ENCODE assay signal across 23 mouse cellular contexts in genomic region chr12:71624676-71625075, GRCm38 (mm10).
"Had no signal": no experiment of that assay in that cellular context is flagged by ENCODE, and none has a peak within 500 bp of the region (broad histone marks: within the 10 kb centered on the region; RNA-seq: fewer than 3 reads in every experiment).

No protein-coding gene starts in this region.

- DNase-seq: gastrocnemius, postnatal 10 days; gastrocnemius, postnatal 25 days; heart, adult 2 months; heart, postnatal 14 days; heart, postnatal 36 days; kidney, adult 11 months; kidney, adult 2 months; kidney, adult 9 months; kidney, postnatal 14 days; kidney, postnatal 36 days; layer of hippocampus, adult 9-11 months; layer of hippocampus, postnatal 36 days had no signal

- H3K4me2 ChIP-seq: heart, embryonic 11.5 days; heart, embryonic 13.5 days; heart, embryonic 15.5 days; hindbrain, embryonic 13.5 days; hindbrain, embryonic 15.5 days; kidney, embryonic 15.5 days; limb, embryonic 13.5 days; limb, embryonic 15.5 days; liver, embryonic 12.5 days had no signal

- H3K36me3 ChIP-seq: heart, embryonic 13.5 days; heart, embryonic 15.5 days; hindbrain, embryonic 13.5 days; hindbrain, embryonic 15.5 days; kidney, embryonic 15.5 days; limb, embryonic 13.5 days; limb, embryonic 15.5 days; liver, embryonic 12.5 days had no signal

- H3K9me3 ChIP-seq: heart, embryonic 13.5 days; heart, embryonic 15.5 days; hindbrain, embryonic 13.5 days; hindbrain, embryonic 15.5 days; kidney, embryonic 15.5 days; limb, embryonic 13.5 days; limb, embryonic 15.5 days; liver, embryonic 12.5 days had no signal

- ATAC-seq: hindbrain, postnatal 0 days; liver, embryonic 12.5 days had no signal

- H3K27me3 ChIP-seq: heart, embryonic 13.5 days; heart, embryonic 15.5 days; hindbrain, embryonic 15.5 days; kidney, embryonic 15.5 days; limb, embryonic 13.5 days; limb, embryonic 15.5 days; liver, embryonic 12.5 days had no signal

- H3K9ac ChIP-seq: heart, embryonic 13.5 days; heart, embryonic 15.5 days; hindbrain, embryonic 13.5 days; hindbrain, embryonic 15.5 days; kidney, embryonic 15.5 days; limb, embryonic 13.5 days; limb, embryonic 15.5 days; liver, embryonic 12.5 days had no signal

- H3K4me1 ChIP-seq: liver, embryonic 12.5 days had no signal

- H3K27ac ChIP-seq: heart, adult 2 months; heart, embryonic 13.5 days; heart, embryonic 15.5 days; hindbrain, embryonic 13.5 days; hindbrain, embryonic 15.5 days; hindbrain, postnatal 0 days; kidney, embryonic 15.5 days; kidney, postnatal 0 days; limb, embryonic 13.5 days; limb, embryonic 15.5 days; liver, embryonic 12.5 days had no signal

- H3K4me3 ChIP-seq: heart, adult 2 months; heart, embryonic 13.5 days; heart, embryonic 15.5 days; hindbrain, embryonic 13.5 days; hindbrain, embryonic 15.5 days; kidney, embryonic 15.5 days; limb, embryonic 13.5 days; limb, embryonic 15.5 days; liver, embryonic 12.5 days had no signal
